Mouse (Mus musculus) CH12.LX (cell line): Measurements from ENCODE around the gene Cfap74.

ENCODE experiments used
- CTCF ChIP-seq, 2 experiments: IDR thresholded peaks in 1 of 2; conservative IDR thresholded peaks in 1 of 2; 2 replicates each; pipeline ENCODE4 v1.5.1; 2011 to 2012; ENCODE audit warnings: low read depth in 2 of 2, low read length in 2 of 2, improper control_type of control experiment in 1 of 2, inconsistent platforms in 1 of 2, mild to moderate bottlenecking in 1 of 2, moderate library complexity in 1 of 2
- ELF1 ChIP-seq: IDR thresholded peaks from 2 replicates; pipeline ENCODE4 v1.6.1; 2014; ENCODE audit warnings: low read depth, mild to moderate bottlenecking, inconsistent platforms, low read length, improper control_type of control experiment
- EP300 ChIP-seq: IDR thresholded peaks from 2 replicates; pipeline ENCODE4 v1.6.1; 2011; ENCODE audit warnings: low read length, improper control_type of control experiment
- HCFC1 ChIP-seq: IDR thresholded peaks from 2 replicates; pipeline ENCODE4 v1.6.1; 2012; ENCODE audit warnings: low read depth, mild to moderate bottlenecking, inconsistent platforms, low read length, improper control_type of control experiment
- IRF4 ChIP-seq: IDR thresholded peaks from 2 replicates; pipeline ENCODE4 v1.6.1; 2014; ENCODE audit warnings: low read depth, mild to moderate bottlenecking, inconsistent platforms, low read length, improper control_type of control experiment
- KAT2A ChIP-seq: IDR thresholded peaks from 2 replicates; pipeline ENCODE4 v1.6.1; 2012; ENCODE audit warnings: low read length, improper control_type of control experiment, inconsistent platforms; ENCODE audit not compliant: insufficient replicate concordance
- MAZ ChIP-seq: IDR thresholded peaks from 2 replicates; pipeline ENCODE4 v1.6.1; 2012; ENCODE audit warnings: low read depth, mild to moderate bottlenecking, inconsistent platforms, low read length, improper control_type of control experiment, moderate library complexity
- NRF1 ChIP-seq: IDR thresholded peaks from 2 replicates; pipeline ENCODE4 v1.6.1; 2014; ENCODE audit warnings: low read depth, mild to moderate bottlenecking, inconsistent platforms, low read length, improper control_type of control experiment, moderate library complexity
- POLR2A ChIP-seq: IDR thresholded peaks from 2 replicates; pipeline ENCODE4 v1.6.1; 2011; ENCODE audit warnings: low read depth, mild to moderate bottlenecking, improper control_type of control experiment, low read length
- POLR2AphosphoS2 ChIP-seq: IDR thresholded peaks from 2 replicates; pipeline ENCODE4 v1.6.1; 2011; ENCODE audit warnings: low read depth, low read length, improper control_type of control experiment
- USF1 ChIP-seq: IDR thresholded peaks from 2 replicates; pipeline ENCODE4 v1.6.1; 2014; ENCODE audit warnings: low read depth, mild to moderate bottlenecking, inconsistent platforms, low read length, improper control_type of control experiment
- ZC3H11A ChIP-seq: IDR thresholded peaks from 2 replicates; pipeline ENCODE4 v1.6.1; 2012; ENCODE audit warnings: low read depth, mild to moderate bottlenecking, inconsistent platforms, low read length, improper control_type of control experiment

- no peak for TF ChIP-seq USF1
- no peak for TF ChIP-seq KAT2A
- no peak for TF ChIP-seq HCFC1
- no peak for TF ChIP-seq POLR2A
- TF ChIP-seq CTCF (conservative IDR thresholded peaks at IDR 0.05 in 1 of 2, IDR thresholded peaks at IDR 0.05 in 1 of 2; ENCODE audit: low read depth in 2 of 2, low read length in 2 of 2), result peak in 1 of 2 experiments; percentile 61; a peak in 2 of 4 replicates
- no peak for TF ChIP-seq NRF1
- TF ChIP-seq MAZ, result no peak
- no peak for TF ChIP-seq IRF4
- no peak for TF ChIP-seq ELF1
- no peak for TF ChIP-seq EP300
- no peak for TF ChIP-seq ZC3H11A
- no peak for TF ChIP-seq POLR2AphosphoS2
Observed at GRCm38 (mm10) chr4:155408695-155409057, 314 bp upstream of the Cfap74 start.
